Mouse (Mus musculus) MEL (cell line): ENCODE results near the gene Gmds. TPM values are rescaled to one million over a fixed set of nuclear protein-coding genes. Genes with fewer than 3 reads are reported as not detected.

Experiments
- DNase-seq: peaks from one replicate; pipeline ENCODE4 v3.0.0; 2011; ENCODE audit warnings: low read depth, low spot score
- H3K27ac ChIP-seq: 2 replicates; pipeline ENCODE4 v1.5.1; 2012; ENCODE audit warnings: low read depth, mild to moderate bottlenecking, control low read depth, low read length, moderate library complexity; ENCODE audit not compliant: control insufficient read depth
- H3K27me3 ChIP-seq, 2 experiments: fragments of 150-350 bp in 1 of 2; sonication (generic) in 1 of 2; 2 replicates each; pipeline ENCODE4 v1.6.1; 2012; ENCODE audit warnings: low read length in 2 of 2, mild to moderate bottlenecking in 2 of 2, improper control_type of control experiment in 1 of 2, moderate library complexity in 1 of 2; ENCODE audit not compliant: insufficient read depth in 2 of 2, control insufficient read depth in 1 of 2
- H3K36me3 ChIP-seq, 2 experiments: 2 replicates each; pipeline ENCODE4 v1.6.1; 2012 to 2014; ENCODE audit warnings: low read length in 2 of 2, improper control_type of control experiment in 1 of 2, inconsistent platforms in 1 of 2, mild to moderate bottlenecking in 1 of 2; ENCODE audit not compliant: insufficient read depth in 2 of 2, control insufficient read depth in 1 of 2
- H3K4me1 ChIP-seq, 2 experiments: fragments of 150-350 bp in 1 of 2; sonication (generic) in 1 of 2; 2 replicates each; pipeline ENCODE4 v1.6.1; 2012; ENCODE audit warnings: low read length in 2 of 2, improper control_type of control experiment in 1 of 2, mild to moderate bottlenecking in 1 of 2; ENCODE audit not compliant: insufficient read depth in 2 of 2, control insufficient read depth in 1 of 2
- H3K4me3 ChIP-seq, 2 experiments: fragments of 150-350 bp in 1 of 2; sonication (generic) in 1 of 2; 2 replicates each; pipeline ENCODE4 v1.5.1; 2012; ENCODE audit warnings: low read depth in 2 of 2, low read length in 2 of 2, mild to moderate bottlenecking in 2 of 2, moderate library complexity in 2 of 2, control low read depth in 1 of 2, improper control_type of control experiment in 1 of 2; ENCODE audit not compliant: control insufficient read depth in 1 of 2, insufficient read depth in 1 of 2
- H3K79me2 ChIP-seq: 2 replicates; pipeline ENCODE4 v1.6.1; 2012; ENCODE audit warnings: mild to moderate bottlenecking, low read length, moderate library complexity; ENCODE audit not compliant: control insufficient read depth, poor library complexity, insufficient read depth
- H3K9ac ChIP-seq: 2 replicates; pipeline ENCODE4 v1.6.1; 2012; ENCODE audit warnings: low read depth, mild to moderate bottlenecking, control low read depth, low read length, moderate library complexity; ENCODE audit not compliant: control insufficient read depth, poor library complexity, severe bottlenecking
- H3K9me3 ChIP-seq: fragments of 150-350 bp; sonication (generic); replicated peaks from 2 replicates; pipeline ENCODE4 v1.6.1; 2012; ENCODE audit warnings: mild to moderate bottlenecking, low read length, improper control_type of control experiment, moderate library complexity; ENCODE audit not compliant: insufficient read depth
- BHLHE40 ChIP-seq: IDR thresholded peaks from 2 replicates; pipeline ENCODE4 v1.6.1; 2012; ENCODE audit warnings: low read depth, mild to moderate bottlenecking, inconsistent platforms, low read length, improper control_type of control experiment, borderline replicate concordance
- CHD1 ChIP-seq: IDR thresholded peaks from 2 replicates; pipeline ENCODE4 v1.6.1; 2012; ENCODE audit warnings: low read depth, mild to moderate bottlenecking, inconsistent platforms, low read length, improper control_type of control experiment
- CHD2 ChIP-seq: IDR thresholded peaks from 2 replicates; pipeline ENCODE4 v1.6.1; 2011; ENCODE audit warnings: low read length, improper control_type of control experiment
- CTCF ChIP-seq, 3 experiments: IDR thresholded peaks in 2 of 3; conservative IDR thresholded peaks in 1 of 3; 2 replicates each; pipeline ENCODE4 v1.5.1; 2011 to 2012; ENCODE audit warnings: low read length in 3 of 3, low read depth in 2 of 3, mild to moderate bottlenecking in 2 of 3, improper control_type of control experiment in 1 of 3, inconsistent platforms in 1 of 3, mixed read lengths in 1 of 3, moderate library complexity in 1 of 3; ENCODE audit not compliant: control insufficient read depth in 1 of 3, insufficient read depth in 1 of 3, poor library complexity in 1 of 3, severe bottlenecking in 1 of 3
- ETS1 ChIP-seq: IDR thresholded peaks from 2 replicates; pipeline ENCODE4 v1.6.1; 2012; ENCODE audit warnings: low read depth, mild to moderate bottlenecking, inconsistent platforms, low read length, improper control_type of control experiment, moderate library complexity
- GABPA ChIP-seq: IDR thresholded peaks from 2 replicates; pipeline ENCODE4 v1.6.1; 2012; ENCODE audit warnings: low read depth, mild to moderate bottlenecking, inconsistent platforms, low read length, improper control_type of control experiment, moderate library complexity
- GATA1 ChIP-seq: IDR thresholded peaks from 2 replicates; pipeline ENCODE4 v1.6.1; 2011; ENCODE audit warnings: low read depth, low read length, improper control_type of control experiment
- HCFC1 ChIP-seq: IDR thresholded peaks from 2 replicates; pipeline ENCODE4 v1.6.1; 2012; ENCODE audit warnings: low read depth, mild to moderate bottlenecking, inconsistent platforms, low read length, improper control_type of control experiment, moderate library complexity
- MEF2A ChIP-seq: IDR thresholded peaks from 2 replicates; pipeline ENCODE4 v1.6.1; 2014; ENCODE audit warnings: low read depth, mild to moderate bottlenecking, inconsistent platforms, low read length, improper control_type of control experiment; ENCODE audit not compliant: poor library complexity, insufficient replicate concordance, severe bottlenecking; ENCODE audit errors: extremely low read depth
- MYC ChIP-seq: IDR thresholded peaks from 2 replicates; pipeline ENCODE4 v1.6.1; 2011; ENCODE audit warnings: low read depth, mild to moderate bottlenecking, low read length, improper control_type of control experiment, moderate library complexity
- NRF1 ChIP-seq: IDR thresholded peaks from 2 replicates; pipeline ENCODE4 v1.6.1; 2014; ENCODE audit warnings: low read depth, mild to moderate bottlenecking, inconsistent platforms, low read length, improper control_type of control experiment, moderate library complexity; ENCODE audit not compliant: poor library complexity, insufficient read depth, severe bottlenecking
- POLR2A ChIP-seq, 2 experiments: IDR thresholded peaks; 2 replicates each; pipeline ENCODE4 v1.6.1; 2011 to 2012; ENCODE audit warnings: low read length in 2 of 2, mild to moderate bottlenecking in 2 of 2, control low read depth in 1 of 2, improper control_type of control experiment in 1 of 2, low read depth in 1 of 2, moderate library complexity in 1 of 2; ENCODE audit not compliant: control insufficient read depth in 1 of 2, insufficient read depth in 1 of 2, poor library complexity in 1 of 2
- POLR2AphosphoS2 ChIP-seq: IDR thresholded peaks from 2 replicates; pipeline ENCODE4 v1.6.1; 2011; ENCODE audit warnings: low read length, improper control_type of control experiment
- SIN3A ChIP-seq: IDR thresholded peaks from 2 replicates; pipeline ENCODE4 v1.6.1; 2012; ENCODE audit warnings: low read length, improper control_type of control experiment, inconsistent platforms
- TAL1 ChIP-seq: IDR thresholded peaks from 2 replicates; pipeline ENCODE4 v1.6.1; 2012; ENCODE audit warnings: mild to moderate bottlenecking, inconsistent platforms, low read length, moderate library complexity, mixed read lengths
- TCF12 ChIP-seq: IDR thresholded peaks from 2 replicates; pipeline ENCODE4 v1.6.1; 2014; ENCODE audit warnings: low read depth, mild to moderate bottlenecking, inconsistent platforms, low read length, improper control_type of control experiment, moderate library complexity
- USF1 ChIP-seq: IDR thresholded peaks from 2 replicates; pipeline ENCODE4 v1.6.1; 2014; ENCODE audit warnings: low read depth, mild to moderate bottlenecking, inconsistent platforms, low read length, improper control_type of control experiment, moderate library complexity
- USF2 ChIP-seq, 2 experiments: IDR thresholded peaks; 2 replicates each; pipeline ENCODE4 v1.6.1; 2011 to 2012; ENCODE audit warnings: improper control_type of control experiment in 2 of 2, low read length in 2 of 2, borderline replicate concordance in 1 of 2, inconsistent platforms in 1 of 2, low read depth in 1 of 2, mild to moderate bottlenecking in 1 of 2; ENCODE audit not compliant: insufficient read depth in 1 of 2
- ZC3H11A ChIP-seq: IDR thresholded peaks from 2 replicates; pipeline ENCODE4 v1.6.1; 2012; ENCODE audit warnings: low read depth, mild to moderate bottlenecking, inconsistent platforms, low read length, improper control_type of control experiment
- ZKSCAN1 ChIP-seq: IDR thresholded peaks from 2 replicates; pipeline ENCODE4 v1.6.1; 2012; ENCODE audit warnings: low read depth, mild to moderate bottlenecking, inconsistent platforms, low read length, improper control_type of control experiment, moderate library complexity
- ZMIZ1 ChIP-seq: IDR thresholded peaks from 2 replicates; pipeline ENCODE4 v1.6.1; 2012; ENCODE audit warnings: low read depth, mild to moderate bottlenecking, inconsistent platforms, low read length, improper control_type of control experiment, moderate library complexity
- ZNF384 ChIP-seq: IDR thresholded peaks from 2 replicates; pipeline ENCODE4 v1.6.1; 2012; ENCODE audit warnings: low read depth, mild to moderate bottlenecking, inconsistent platforms, low read length, improper control_type of control experiment
- polyA plus RNA-seq, 2 experiments: library from polyadenylated mRNA; stranded (reverse) in 1 of 2; unstranded in 1 of 2; fragments of >175 nt in 1 of 2; fragments of >200 nt in 1 of 2; gene quantifications; 2 replicates each; pipeline versions ENCODE4 v1.2.1 to v1.2.4; 2012; ENCODE audit warnings: low replicate concordance in 2 of 2, low read depth in 1 of 2; ENCODE audit not compliant: insufficient read length in 2 of 2, insufficient read depth in 1 of 2, missing spikeins in 1 of 2
- total RNA-seq: library from RNA; depleted of rRNA; stranded (reverse); fragments of 300-350 nt; gene quantifications from 2 replicates; pipeline ENCODE4 v1.2.3, GENCODE M21; 2012

The Gmds gene
- total and polyA plus RNA-seq, 3 experiments = 17.4 to 32.2 TPM; not detected in 1

- Histone ChIP-seq H3K9me3 (no peaks in the 10 kb centered on the region), H3K4me1 (peaks cover 15% of the 10 kb centered on the region in 2 experiments), H3K27me3 (no peaks in the 10 kb centered on the region), H3K9ac (no peak overlapping the region), H3K79me2 (no peaks in the 10 kb centered on the region), H3K36me3 (peaks cover 0 to 32% of the 10 kb centered on the region in 2 experiments; a peak in 2 of 4 replicates), H3K4me3 (no peak overlapping the region), H3K27ac (no peak overlapping the region)
- DNase-seq = no peak
- TF ChIP-seq BHLHE40 = no peak
- TF ChIP-seq CHD2 = no peak
- no peak for TF ChIP-seq POLR2AphosphoS2
- TF ChIP-seq GATA1 = no peak
- no peak for TF ChIP-seq USF1
- no peak for TF ChIP-seq ZKSCAN1
- TF ChIP-seq NRF1 = no peak
- TF ChIP-seq GABPA = no peak
- TF ChIP-seq TAL1 = no peak
- no peak for TF ChIP-seq ZNF384
- TF ChIP-seq USF2 (IDR thresholded peaks at IDR 0.05; ENCODE audit: borderline replicate concordance in 1 of 2, insufficient read depth in 1 of 2, low read depth in 1 of 2, low read length in 2 of 2) = no peak
- no peak for TF ChIP-seq POLR2A (IDR thresholded peaks at IDR 0.05; ENCODE audit: control insufficient read depth in 1 of 2, insufficient read depth in 1 of 2, low read depth in 1 of 2, low read length in 2 of 2, poor library complexity in 1 of 2)
- TF ChIP-seq CTCF (IDR thresholded peaks at IDR 0.05 in 2 of 3, conservative IDR thresholded peaks at IDR 0.05 in 1 of 3; ENCODE audit: control insufficient read depth in 1 of 3, insufficient read depth in 1 of 3, low read depth in 2 of 3, low read length in 3 of 3, poor library complexity in 1 of 3, severe bottlenecking in 1 of 3) = no peak
- TF ChIP-seq MYC = no peak
Observed at GRCm38 (mm10) chr13:32143651-32144050, 194.9 kb downstream of the Gmds start.

- Histone ChIP-seq H3K36me3 (peaks cover 0 to 6% of the 10 kb centered on the region in 2 experiments; a peak in 2 of 4 replicates), H3K9ac (no peak overlapping the region), H3K4me3 (no peak overlapping the region), H3K27me3 (no peaks in the 10 kb centered on the region), H3K27ac (no peak overlapping the region), H3K79me2 (no peaks in the 10 kb centered on the region), H3K4me1 (peaks cover 5 to 12% of the 10 kb centered on the region in 2 experiments; a peak in 3 of 4 replicates), H3K9me3 (no peaks in the 10 kb centered on the region)
- no peak for DNase-seq
- TF ChIP-seq ZMIZ1 (no peak), CHD1 (no peak), GABPA (no peak), USF2 (IDR thresholded peaks at IDR 0.05; ENCODE audit: borderline replicate concordance in 1 of 2, insufficient read depth in 1 of 2, low read depth in 1 of 2, low read length in 2 of 2) (no peak), TCF12 (no peak), CTCF (IDR thresholded peaks at IDR 0.05 in 2 of 3, conservative IDR thresholded peaks at IDR 0.05 in 1 of 3; ENCODE audit: control insufficient read depth in 1 of 3, insufficient read depth in 1 of 3, low read depth in 2 of 3, low read length in 3 of 3, poor library complexity in 1 of 3, severe bottlenecking in 1 of 3) (no peak), NRF1 (no peak), MEF2A (no peak), CHD2 (no peak), ZC3H11A (no peak), HCFC1 (no peak), SIN3A (no peak), ZKSCAN1 (no peak), ETS1 (no peak)
Observed at GRCm38 (mm10) chr13:32134663-32135273, 203.8 kb downstream of the Gmds start.
